Mouse (Mus musculus): ENCODE results near the gene Epb41l2.

The Epb41l2 gene

DNA sequence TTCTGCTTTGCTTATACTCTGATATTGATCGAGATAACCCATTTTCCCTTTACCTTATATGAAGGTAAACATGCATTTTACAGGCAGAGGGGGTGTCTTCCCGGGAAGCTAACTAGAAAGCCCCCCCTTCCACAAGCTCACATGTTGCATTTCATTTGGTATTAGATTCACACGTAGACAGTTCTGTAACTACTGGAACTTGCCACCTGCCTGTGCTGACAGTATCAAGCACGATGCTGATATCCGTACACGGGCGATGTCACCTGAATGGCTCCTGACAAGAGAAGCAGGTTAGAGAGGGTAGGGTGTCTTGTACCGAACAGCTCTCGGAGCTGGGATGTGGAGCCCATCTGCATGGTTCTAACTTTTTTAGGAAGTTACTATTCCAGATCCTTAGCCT, 41.0 kb downstream of the Epb41l2 start:
- DNase-seq (ENCODE audit: low spot score): no peak

DNA sequence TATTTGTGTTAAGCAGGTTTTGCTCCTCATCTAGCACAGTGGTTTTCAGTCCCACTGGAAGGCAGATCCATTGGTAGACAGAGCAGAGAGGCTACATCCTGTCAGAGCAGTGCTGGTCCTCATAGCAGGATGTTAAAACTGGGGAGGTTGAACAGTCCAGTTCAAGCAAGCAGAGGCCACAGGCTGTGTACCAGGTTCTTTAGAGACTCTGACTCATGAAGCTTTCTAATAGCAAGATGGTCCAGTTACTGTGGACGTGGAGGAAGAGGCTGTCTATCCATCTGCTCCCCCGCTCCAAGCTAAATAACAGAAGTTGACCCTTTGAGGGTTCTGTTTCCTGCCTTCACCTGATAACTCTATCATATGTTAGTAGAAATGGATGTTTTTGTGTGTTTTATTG, 41.8 kb downstream of the Epb41l2 start:
- DNase-seq (ENCODE audit: low spot score): no peak

DNA sequence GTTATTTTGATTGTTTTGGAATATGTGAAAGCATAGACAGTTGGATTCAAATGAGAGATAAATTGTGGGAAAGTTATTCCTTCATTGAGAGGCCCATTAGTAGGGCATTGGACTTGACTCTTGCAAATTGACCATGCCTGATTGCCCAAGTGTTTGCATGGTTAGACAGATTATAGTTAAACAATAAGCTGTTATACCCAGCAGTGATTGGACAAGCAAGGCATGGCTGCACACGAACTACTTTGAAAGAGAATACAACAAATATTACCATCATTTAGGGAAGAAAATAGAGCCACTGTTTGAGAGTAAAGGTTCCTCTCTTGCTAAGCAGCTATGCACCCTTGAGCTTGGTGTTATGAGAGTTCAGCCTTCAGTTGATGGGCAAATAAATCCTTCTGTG, 43.3 kb downstream of the Epb41l2 start:
- no peak for DNase-seq (ENCODE audit: low spot score)

DNA sequence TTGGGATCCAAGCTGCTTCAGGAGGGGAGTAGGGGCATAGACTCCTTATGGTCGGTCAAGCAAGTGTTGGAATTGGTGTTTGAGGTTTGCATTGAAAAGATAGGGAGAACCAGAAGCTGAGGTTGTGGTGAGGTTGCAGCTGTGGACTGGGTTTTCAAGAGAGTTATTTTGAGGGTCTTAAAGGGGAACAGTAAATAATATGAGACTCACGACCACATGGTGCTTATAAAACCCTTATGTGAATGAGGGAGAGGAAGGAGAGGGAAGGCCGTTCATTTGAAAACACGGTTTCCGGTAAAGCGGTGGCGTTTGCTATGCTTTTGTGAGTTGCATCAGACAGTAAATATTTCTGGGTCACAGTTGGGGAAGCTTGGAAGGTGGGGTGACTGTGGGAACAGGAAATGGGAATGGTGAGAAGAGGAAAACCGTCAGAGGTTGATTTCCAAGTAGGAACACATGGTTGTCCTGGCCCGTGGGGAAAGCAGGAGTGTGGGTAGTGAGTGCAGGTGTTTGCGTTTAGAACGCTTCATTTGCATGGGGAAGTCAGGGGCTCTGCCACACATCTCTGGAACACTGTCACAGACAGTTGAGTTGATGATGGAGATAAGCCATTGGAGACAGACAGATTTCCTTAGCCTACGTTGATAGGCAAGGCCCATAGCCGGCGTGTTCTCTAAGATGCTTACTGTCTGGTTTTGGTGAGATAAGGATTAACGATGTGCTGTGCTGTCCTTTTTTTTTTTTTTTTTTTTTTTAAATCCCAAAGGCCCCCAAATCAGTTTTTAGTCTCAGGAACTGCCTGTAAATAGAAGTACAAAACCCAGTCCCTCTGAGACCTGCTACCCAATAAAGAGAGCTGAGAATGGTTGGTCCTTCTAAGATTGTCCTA, 44.5 kb downstream of the Epb41l2 start:
- no peak for DNase-seq (ENCODE audit: low spot score)

DNA sequence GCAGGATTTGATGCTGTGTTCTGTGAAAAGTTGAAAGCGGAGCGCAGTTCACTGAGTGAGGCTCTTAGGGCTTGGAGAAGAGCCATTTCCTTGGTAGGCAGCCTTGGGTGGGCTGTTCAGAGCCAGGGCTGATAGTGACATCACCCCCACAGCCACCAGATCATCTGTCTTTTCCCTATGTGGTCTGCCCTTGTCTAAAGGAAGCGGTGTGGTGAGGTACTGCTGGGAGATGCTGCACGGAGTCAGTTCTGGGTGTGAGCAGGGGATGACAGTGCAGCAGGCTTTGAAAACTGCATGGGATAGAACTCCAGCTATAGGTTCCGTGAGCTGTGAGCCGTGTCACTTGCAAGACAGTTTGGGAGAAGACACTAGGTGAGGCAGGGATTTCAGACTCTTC, 45.1 kb downstream of the Epb41l2 start:
- no peak for DNase-seq (ENCODE audit: low spot score)

DNA sequence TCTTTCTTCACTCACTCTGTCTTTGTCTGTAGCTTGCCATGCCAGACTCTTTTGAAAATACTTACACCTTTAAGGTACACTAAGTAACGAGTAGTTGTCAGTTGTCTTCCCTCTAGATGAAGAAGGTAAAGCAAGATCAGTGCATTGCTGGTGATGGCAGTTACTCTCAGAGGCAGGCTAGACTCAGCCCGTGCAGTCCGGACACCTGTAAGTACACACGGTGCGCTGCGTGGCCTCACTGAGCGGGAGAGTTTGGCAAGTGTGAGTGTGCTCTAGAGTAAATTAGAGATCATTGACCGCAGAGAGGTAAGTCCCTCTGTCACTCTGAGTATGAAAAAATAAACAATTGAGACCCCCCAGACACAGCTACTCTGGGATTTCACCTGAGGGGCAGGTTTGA, 46.0 kb downstream of the Epb41l2 start:
- DNase-seq (ENCODE audit: low spot score): no peak

DNA sequence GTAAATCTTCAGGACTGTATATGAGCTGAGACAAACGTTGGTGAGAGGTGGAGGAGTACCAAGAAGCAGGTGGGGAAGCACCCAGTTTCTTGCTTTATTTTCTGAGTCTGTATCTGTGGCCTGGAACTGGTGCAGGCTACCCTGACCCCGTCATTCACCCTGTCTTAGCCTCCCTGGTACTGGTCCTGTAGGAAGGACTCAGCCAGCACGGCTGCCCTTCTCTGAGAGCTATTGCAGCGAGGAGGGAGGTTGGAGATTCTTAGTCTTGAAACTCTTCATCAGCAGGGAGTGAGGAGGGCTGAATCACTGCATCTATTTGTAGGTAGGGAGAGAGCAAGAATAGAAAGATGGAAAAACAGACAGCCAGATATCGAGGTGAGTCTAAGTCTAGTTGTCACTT, 47.1 kb downstream of the Epb41l2 start:
- no peak for DNase-seq (ENCODE audit: low spot score)

DNA sequence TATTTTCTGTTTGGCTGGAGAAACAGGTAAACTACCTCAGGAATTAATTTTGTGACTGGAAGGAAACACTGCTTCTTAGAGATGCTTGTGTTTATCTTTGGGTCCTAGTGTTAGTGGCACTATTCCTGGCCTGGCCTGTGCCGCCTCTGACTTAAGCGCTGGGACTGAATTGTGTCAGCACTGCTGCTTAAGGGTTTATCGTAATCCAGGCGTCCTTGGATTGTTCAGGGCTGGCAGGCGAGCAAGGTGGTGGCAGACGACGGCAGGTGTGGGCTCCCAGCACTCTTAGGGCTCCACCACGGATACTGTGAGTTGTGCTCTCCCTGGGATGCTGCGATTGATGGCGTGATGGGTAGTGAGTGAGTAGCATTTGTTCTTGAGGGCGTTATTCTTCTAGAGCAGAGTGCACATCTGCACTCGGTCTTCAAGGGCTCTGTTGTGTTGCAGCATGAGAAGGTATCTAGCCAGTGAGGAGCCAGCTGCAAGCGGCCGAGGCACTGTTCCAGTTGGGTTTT, 48.6 kb downstream of the Epb41l2 start:
- DNase-seq (ENCODE audit: low spot score): no peak

DNA sequence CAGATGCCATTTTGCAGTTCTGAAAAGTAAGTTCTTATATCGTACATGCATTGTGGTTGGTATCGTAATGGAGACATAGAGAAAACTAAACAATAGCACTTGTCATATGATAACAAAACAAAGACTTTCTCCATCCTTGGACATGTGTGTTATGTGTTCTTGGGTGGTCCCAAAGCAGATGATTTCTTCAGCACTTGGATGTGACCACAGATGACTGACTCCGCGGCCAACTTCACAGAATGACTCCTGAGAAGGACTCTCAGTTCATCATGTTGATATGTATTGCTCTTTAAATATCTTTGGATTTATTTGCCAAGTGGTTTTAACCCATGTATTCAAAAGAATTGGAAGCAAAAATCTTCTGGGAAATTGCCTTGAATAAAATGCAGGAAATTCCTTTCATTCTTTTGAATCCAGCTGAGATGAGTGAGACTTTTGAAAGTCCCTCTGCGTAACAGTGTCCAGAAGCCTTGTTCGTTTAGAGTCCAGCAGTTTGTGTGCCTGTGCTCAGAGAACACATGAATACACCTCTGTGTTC, 52.3 kb downstream of the Epb41l2 start:
- DNase-seq (ENCODE audit: low spot score): no peak

DNA sequence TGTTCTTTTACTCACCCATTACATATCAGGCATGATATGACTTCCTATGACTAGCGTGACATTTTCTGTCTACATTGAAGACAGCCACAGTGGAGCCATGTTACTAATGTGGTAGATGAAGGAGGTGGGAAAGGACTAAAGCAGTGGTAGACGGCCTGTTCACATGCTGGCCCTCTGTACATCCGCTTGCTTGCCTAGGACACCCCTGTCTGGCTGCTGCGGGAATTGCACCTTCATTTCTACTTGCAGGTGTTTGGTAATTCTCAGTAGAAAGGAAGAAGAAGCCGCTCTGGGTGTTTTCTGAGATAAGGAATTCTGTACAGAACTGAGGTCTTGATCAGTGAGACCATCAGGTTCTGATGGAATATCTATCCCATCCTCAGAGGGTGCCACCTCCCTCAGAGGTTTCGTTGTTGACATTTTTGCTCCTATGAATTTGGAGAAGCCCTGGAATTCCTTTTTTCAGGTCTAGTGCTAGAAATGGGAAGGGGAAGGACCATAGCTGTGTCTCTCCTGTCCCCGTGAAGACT, 55.7 kb downstream of the Epb41l2 start:
- peak; percentile 34 for DNase-seq (ENCODE audit: low spot score)

DNA sequence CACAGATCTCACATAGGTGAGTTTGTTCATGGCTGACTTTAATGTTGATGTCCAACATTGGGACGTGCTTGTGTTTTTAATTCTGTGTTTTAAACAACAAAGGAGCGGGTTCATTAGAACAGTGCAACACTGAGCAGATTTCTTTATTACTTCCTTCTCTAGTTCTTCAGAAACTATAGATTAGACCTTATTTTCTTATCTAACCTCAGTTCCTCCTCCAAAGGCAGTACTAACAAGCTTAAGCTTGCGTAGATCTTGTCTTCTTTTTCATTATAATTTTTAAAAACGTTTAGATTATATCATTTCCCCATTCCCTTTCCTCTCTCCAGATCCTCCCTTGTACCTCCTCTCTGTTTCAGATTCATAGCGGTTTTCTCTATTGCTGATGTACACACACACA, 57.1 kb downstream of the Epb41l2 start:
- no peak for DNase-seq (ENCODE audit: low spot score)

DNA sequence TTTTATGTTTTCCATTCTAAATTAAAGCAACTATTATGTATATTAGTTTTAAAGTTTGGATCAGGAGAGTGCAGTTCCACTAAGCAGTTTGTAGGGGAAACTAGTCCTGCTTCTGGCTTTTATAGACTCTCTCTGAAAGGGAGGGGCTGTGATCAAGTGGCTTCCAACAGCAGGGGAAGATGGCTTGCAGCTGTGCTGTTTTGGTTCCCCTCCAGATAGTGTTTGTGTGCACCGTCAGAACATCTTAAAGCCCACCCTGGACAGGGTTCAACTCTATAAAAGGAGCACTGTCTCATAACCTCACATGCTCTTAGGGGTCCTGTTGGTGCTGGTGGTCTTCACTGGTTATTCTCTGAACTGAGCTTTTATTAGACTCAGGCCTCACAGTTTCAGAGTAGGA, 66.5 kb downstream of the Epb41l2 start:
- DNase-seq (ENCODE audit: low spot score): no peak

DNA sequence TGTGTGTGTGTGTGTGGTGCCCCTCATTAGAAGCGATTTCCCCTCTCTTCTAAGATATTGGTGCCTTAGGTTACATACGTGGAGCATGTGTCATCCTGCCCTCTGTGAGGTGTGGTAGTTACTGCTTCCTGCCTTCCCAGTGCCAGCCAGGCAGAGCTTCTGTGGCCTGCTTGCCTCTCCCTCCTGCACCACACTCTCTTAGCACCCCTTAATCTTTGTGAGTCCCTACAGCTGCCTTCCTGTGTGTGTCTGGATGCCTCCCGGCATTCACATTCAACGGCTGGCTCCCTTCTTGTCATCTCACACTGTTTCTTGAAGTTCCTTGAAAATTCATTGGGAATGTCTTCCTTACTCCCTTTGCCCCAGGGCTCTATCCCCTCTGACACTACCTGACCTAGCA, 67.2 kb downstream of the Epb41l2 start:
- DNase-seq (ENCODE audit: low spot score): no peak

DNA sequence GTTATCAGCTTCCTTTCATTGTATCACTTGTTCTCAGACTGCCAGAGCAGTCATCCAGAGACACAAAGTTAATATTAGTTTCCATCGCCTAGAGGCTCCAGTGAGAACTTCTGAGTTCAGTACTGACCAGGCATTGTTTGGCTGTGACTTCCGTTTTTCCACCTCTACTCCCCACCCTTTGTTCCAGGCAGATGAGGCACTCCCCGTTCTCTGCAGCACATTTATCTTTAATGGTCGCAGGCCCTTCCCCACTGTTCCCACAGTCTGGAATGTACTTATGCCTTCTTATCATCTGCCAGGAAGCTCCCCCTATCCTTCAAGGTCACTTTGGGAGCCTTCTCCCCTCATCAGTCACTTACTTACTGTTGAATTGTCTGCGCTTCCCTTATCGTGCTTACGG, 67.9 kb downstream of the Epb41l2 start:
- no peak for DNase-seq (ENCODE audit: low spot score)

DNA sequence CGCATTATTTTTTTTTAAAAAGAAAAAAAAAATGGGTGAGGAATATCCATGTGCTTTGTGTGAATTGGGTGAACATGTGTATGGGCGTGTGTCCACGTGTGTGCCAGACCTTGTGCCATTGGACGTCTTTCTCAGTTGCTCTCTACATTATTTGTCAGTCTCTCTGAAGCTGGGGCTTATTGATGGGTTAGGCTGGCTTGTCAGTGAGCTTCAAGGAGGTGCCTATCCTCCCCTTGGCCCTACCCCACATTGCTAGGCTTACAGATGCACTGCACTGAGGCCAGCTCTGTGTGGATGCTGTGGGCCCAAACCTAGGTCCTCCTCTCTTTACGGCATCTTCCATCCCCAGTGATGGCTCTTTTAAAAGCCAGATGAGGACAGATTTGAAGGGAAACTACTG, 69.1 kb downstream of the Epb41l2 start:
- no peak for DNase-seq (ENCODE audit: low spot score)

DNA sequence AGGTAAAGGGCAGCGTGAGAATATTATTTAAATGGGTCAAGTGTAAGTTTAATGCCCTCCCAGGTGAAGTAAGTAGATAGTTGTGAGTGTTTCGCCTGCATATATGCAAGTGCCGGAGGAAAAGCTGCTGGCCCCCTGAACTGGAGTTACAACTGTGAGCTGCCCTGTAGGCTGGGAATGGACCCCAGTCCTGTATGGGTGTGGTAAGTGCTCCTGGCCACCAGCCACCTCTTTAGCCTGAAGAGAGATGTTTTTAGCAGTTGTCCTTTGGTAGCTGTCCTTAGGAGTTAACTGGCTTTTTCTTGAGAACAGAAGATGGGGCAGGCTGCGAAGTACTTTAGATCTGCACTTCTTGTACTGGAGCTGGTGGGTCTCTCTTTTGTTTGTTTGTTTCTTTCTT, 69.7 kb downstream of the Epb41l2 start:
- no peak for DNase-seq (ENCODE audit: low spot score)

DNA sequence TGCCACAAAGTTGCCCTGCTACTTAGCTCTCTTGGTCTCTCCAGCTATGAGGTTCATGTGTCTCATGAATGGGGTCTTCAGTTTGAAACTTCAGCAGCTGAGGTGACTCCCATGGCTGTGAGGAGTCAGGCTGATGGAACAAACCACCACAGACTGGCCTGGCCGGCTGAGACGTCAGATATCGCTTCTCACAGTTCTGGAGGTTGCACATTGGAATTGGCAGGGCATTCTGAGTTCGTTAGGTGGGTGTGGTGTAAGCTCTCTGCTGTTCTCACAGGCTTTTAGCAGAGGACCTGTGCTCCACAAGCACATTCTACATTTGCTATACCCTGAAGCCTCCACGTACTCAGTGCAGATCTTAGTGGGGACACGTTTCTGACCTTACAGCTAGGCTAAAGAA, 71.3 kb downstream of the Epb41l2 start:
- no peak for DNase-seq (ENCODE audit: low spot score)

DNA sequence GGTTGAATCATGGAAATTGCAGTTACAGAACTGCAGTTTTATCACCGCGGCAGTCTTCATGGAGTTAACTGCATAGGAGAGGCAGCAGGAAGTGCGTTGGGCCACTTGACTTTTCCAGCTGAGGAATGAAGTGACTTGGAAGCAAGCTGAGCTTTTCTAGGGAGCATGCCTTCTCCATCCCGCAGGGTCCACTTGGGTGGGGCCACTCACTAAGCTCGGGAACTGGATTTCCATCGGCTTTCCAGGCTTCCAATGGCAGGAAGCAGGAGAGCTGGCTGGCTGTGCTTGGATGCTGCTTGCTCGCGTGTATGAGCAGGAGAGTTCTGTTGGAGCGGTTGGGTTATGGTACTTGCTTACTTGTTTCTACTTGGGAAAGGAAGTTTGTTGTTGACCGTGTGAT, 72.8 kb downstream of the Epb41l2 start:
- DNase-seq (ENCODE audit: low spot score): no peak

DNA sequence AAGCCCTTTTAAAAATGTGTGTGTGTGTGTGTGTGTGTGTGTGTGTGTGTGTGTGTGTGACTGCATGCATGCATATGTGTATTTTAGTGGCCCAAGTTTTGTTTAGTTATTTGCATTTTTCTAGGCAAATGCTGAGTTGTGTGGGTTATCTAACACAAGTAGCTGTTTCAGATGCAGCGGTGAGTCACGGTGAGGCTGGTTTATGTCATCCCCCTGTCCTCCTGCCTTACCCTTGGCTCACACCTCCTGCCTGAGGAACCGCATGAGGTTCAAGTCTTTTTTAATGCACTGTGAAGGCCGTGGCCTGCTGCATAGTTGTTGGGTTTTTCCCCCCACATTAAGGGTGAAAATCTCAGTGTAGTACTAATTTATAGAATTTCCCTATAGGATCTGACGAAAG, 73.3 kb downstream of the Epb41l2 start:
- DNase-seq (ENCODE audit: low spot score): no peak

DNA sequence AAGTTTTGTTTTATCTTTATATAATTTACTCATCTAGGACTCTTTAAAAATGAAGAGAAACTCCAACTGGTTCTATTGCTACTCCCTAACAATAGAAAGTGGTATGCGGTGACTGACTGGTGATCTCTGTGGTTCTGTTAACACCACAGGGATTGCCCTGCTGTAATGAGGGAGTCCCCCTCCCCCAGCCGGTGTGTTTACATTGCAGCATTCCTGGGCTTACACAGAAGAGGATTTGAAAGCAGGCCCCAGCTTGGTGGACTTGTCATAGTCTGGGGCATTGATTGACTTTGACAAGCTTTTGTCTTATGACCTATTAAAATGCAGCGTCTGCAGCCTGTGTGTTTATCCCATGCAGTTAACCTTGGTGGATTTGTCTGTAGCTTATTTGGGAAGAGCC, 73.9 kb downstream of the Epb41l2 start:
- DNase-seq (ENCODE audit: low spot score): no peak

DNA sequence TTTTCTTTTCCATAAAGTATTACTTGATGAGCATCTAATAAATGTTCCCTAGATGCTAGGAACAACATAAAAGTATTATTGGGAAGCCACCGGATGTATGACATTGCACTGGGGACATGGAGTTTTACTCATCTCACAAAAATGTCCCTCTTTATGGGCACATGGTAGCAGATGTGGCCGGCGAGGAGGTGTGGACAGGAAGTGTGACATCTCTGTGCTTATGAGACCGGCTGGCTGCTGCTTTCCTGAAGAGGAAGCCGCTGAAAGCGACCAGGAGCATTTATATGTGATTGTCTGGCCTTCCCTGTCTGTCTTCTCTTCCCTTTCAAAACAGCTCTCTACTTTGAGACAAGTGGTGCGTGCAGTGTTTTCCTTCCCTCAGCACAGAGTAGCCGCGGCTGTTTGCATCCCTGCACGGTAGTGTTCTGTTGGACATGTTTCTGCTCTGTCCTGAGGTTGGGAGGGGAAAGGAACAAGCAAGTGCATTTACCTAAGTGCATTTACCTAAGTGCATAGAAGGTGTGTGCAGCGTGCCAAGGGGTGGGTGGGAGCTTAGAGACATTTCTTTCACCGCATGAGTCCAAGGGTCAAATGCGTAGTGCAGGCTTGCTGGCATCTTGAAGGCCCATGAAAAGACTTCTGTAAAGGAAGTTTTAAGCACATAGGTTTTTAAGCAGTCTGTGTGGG, 74.9 kb downstream of the Epb41l2 start:
- DNase-seq (ENCODE audit: low spot score): no peak

DNA sequence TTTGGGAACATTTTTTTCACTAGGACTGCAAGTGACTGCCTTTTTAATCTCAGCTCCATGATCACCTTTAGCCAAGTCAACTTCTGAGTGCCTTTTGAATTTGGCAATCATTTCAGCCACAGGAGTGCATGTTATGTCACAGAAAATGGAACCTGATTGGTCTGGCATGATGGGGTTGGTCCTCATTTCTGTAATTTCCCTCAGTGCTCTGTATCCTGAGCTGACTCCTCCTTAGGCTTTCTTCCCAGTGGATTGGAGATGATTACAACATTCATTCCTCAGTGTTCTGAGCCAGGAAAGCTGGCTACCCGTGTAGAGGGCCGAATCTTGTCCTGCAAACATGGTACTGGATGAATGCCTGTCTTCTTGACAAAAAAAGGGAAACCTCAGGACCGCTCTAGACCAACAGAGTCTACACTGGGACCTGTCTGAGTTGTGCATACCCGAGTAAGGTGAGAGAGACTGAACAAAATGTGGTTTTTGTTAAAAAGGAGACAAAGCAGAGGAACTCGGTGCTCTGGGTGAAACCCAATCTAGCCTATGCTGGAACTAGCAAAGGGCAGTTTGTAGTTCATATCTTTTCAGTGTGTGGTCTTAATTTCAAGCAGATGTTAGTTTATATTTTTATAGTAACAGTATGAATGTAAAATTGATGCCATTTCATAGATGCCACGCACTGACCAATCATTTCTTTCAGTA, 77.3 kb downstream of the Epb41l2 start:
- no peak for DNase-seq (ENCODE audit: low spot score)
